Mouse (Mus musculus) monocyte, adult 5-6 weeks (primary cell): ENCODE results near the gene Prkcq. TPM values are rescaled to one million over a fixed set of nuclear protein-coding genes. Genes with fewer than 3 reads are reported as not detected.

Experiments
- ATAC-seq: fragments of 153-309, 156-312 bp; replicated peaks from 2 replicates; pipeline ENCODE4 v1.8.0; 2017; ENCODE audit warnings: mild to moderate bottlenecking; ENCODE audit not compliant: low TSS enrichment, insufficient number of reproducible peaks, severe bottlenecking, poor library complexity, low FRiP score
- total RNA-seq: library from RNA; stranded (forward); fragments of 200-1000, 200-491, 200-594 nt; gene quantifications from 3 replicates; pipeline ENCODE4 v1.2.3, GENCODE M21; 2017

Gene Prkcq
- total RNA-seq, result 32.2 to 112 TPM (median 35.0 TPM) in 3 replicates

- peak; percentile 40; the same call in 1 of the 2 replicates for ATAC-seq
Measured at GRCm38 (mm10) chr2:11171754-11172501, at the start of gene Prkcq. Prkcq (plus strand) TSS chr2:11172108.

GRCm38 (mm10) chr2:11130881-11131280, 41.0 kb upstream of the Prkcq start:
- ATAC-seq, result no peak

- ATAC-seq, result no peak
Measured at GRCm38 (mm10) chr2:11135718-11136117, 36.2 kb upstream of the Prkcq start.

GRCm38 (mm10) chr2:11138076-11138475, 33.8 kb upstream of the Prkcq start:
- ATAC-seq, result no peak

- ATAC-seq, result no peak
Measured at GRCm38 (mm10) chr2:11139518-11140152, 32.3 kb upstream of the Prkcq start.

- no peak for ATAC-seq
Measured at GRCm38 (mm10) chr2:11140385-11140784, 31.5 kb upstream of the Prkcq start.

GRCm38 (mm10) chr2:11149091-11149490, 22.8 kb upstream of the Prkcq start:
- no peak for ATAC-seq

- ATAC-seq, result no peak
Measured at GRCm38 (mm10) chr2:11150975-11151374, 20.9 kb upstream of the Prkcq start.

GRCm38 (mm10) chr2:11151655-11152323, 20.1 kb upstream of the Prkcq start:
- ATAC-seq, result no peak

GRCm38 (mm10) chr2:11159641-11160040, 12.3 kb upstream of the Prkcq start:
- no peak for ATAC-seq

GRCm38 (mm10) chr2:11160696-11161095, 11.2 kb upstream of the Prkcq start:
- ATAC-seq, result no peak

GRCm38 (mm10) chr2:11161336-11161735, 10.6 kb upstream of the Prkcq start:
- no peak for ATAC-seq

GRCm38 (mm10) chr2:11162701-11163100, 9.2 kb upstream of the Prkcq start:
- ATAC-seq, result no peak

- ATAC-seq, result no peak
Measured at GRCm38 (mm10) chr2:11164170-11164569, 7.7 kb upstream of the Prkcq start.

GRCm38 (mm10) chr2:11169721-11170335, 2.1 kb upstream of the Prkcq start:
- ATAC-seq, result no peak

GRCm38 (mm10) chr2:11172831-11173414, 1.0 kb downstream of the Prkcq start:
- ATAC-seq, result no peak; the same call in 1 of the 2 replicates

GRCm38 (mm10) chr2:11173521-11173920, 1.6 kb downstream of the Prkcq start:
- ATAC-seq, result no peak

- no peak for ATAC-seq
Measured at GRCm38 (mm10) chr2:11174101-11174500, 2.2 kb downstream of the Prkcq start.

- no peak for ATAC-seq
Measured at GRCm38 (mm10) chr2:11177880-11178279, 6.0 kb downstream of the Prkcq start.
